Comparison of ENCODE assay signal across 8 mouse cellular contexts in genomic region chr11:3173425-3174318, GRCm38 (mm10). TPM values are rescaled to one million over a fixed set of nuclear protein-coding genes. Genes with fewer than 3 reads are reported as not detected.
DNase-seq lines count a peak whose midpoint lies in the region; ATAC-seq and TF ChIP-seq lines count a peak whose summit lies in the region.
"Not testable (repeated sequence)": the region's sequence is repeated elsewhere in the genome, so short reads cannot be mapped to it uniquely, and the experiment has no call there.

No protein-coding gene starts in this region.

- peak; percentile 46 for ATAC-seq in liver, embryonic 13.5 days (ENCODE audit: low read depth)
- ATAC-seq in midbrain, postnatal 0 days (ENCODE audit: low FRiP score) = peak; percentile 53
- ATAC-seq in stomach, embryonic 16.5 days (ENCODE audit: insufficient read depth, low FRiP score) = peak; percentile 44

- TF ChIP-seq CTCF in midbrain, postnatal 0 days (IDR thresholded peaks at IDR 0.05) = not testable (repeated sequence)

- H3K9ac ChIP-seq in liver, embryonic 13.5 days; midbrain, postnatal 0 days (replicated peaks; ENCODE audit: low read length, poor library complexity, severe bottlenecking); stomach, embryonic 16.5 days (ENCODE audit: low read length): not testable (repeated sequence)

- not testable (repeated sequence) for H3K4me1 ChIP-seq in hindbrain, embryonic 10.5 days (replicated peaks); liver, embryonic 13.5 days (replicated peaks); midbrain, postnatal 0 days (ENCODE audit: insufficient read depth, low read length); stomach, embryonic 16.5 days (ENCODE audit: control insufficient read depth, insufficient read depth, low read length)

- H3K4me3 ChIP-seq in hindbrain, embryonic 10.5 days; liver, embryonic 13.5 days (replicated peaks); midbrain, postnatal 0 days (ENCODE audit: low read depth, low read length); stomach, embryonic 16.5 days (replicated peaks; ENCODE audit: low read length): not testable (repeated sequence)

- not testable (repeated sequence) for H3K4me2 ChIP-seq in liver, embryonic 13.5 days; midbrain, postnatal 0 days (ENCODE audit: low read depth, low read length, poor library complexity, severe bottlenecking); stomach, embryonic 16.5 days (ENCODE audit: low read depth, low read length)

- peak; percentile 61 to 74 for DNase-seq in CD8-positive naive resting alpha-beta T cell, adult 2 months (ENCODE audit: low read depth in 2 of 2, low spot score in 2 of 2)
- DNase-seq in cerebellum, postnatal 25 days = peak; percentile 36 to 56
- DNase-seq in gastrocnemius, adult 18-20 months (ENCODE audit: low spot score) = peak; percentile 81
- peak; percentile 19 for DNase-seq in hindbrain, embryonic 10.5 days (ENCODE audit: low spot score)
- peak; percentile 74 to 76 for DNase-seq in layer of hippocampus, adult 18-20 months (ENCODE audit: low spot score in 2 of 2)
- peak; percentile 29 for DNase-seq in liver, embryonic 13.5 days
- not testable (repeated sequence) for DNase-seq in midbrain, postnatal 0 days (ENCODE audit: low spot score)

- not testable (repeated sequence) for H3K27me3 ChIP-seq in hindbrain, embryonic 10.5 days (ENCODE audit: insufficient read depth, poor library complexity, severe bottlenecking); liver, embryonic 13.5 days; midbrain, postnatal 0 days (ENCODE audit: insufficient read depth, low read length); stomach, embryonic 16.5 days (ENCODE audit: control insufficient read depth, insufficient read depth, low read length)

- H3K27ac ChIP-seq in hindbrain, embryonic 10.5 days; liver, embryonic 13.5 days; midbrain, postnatal 0 days (ENCODE audit: low read depth, low read length); stomach, embryonic 16.5 days (ENCODE audit: low read length): not testable (repeated sequence)

- H3K9me3 ChIP-seq in hindbrain, embryonic 10.5 days = peaks cover 19% of the 10 kb centered on the region
- H3K9me3 ChIP-seq in liver, embryonic 13.5 days (replicated peaks); midbrain, postnatal 0 days (ENCODE audit: low read length); stomach, embryonic 16.5 days (replicated peaks; ENCODE audit: control insufficient read depth, low read length): not testable (repeated sequence)

- 88% methylated on average over 11 of the region's 11 CpGs for WGBS in hindbrain, embryonic 10.5 days
- 70% methylated on average over 11 of the region's 11 CpGs for WGBS in liver, embryonic 13.5 days (ENCODE audit: insufficient replicate concordance)
- WGBS in midbrain, postnatal 0 days = 83% methylated on average over 11 of the region's 11 CpGs
- 82% methylated on average over 11 of the region's 11 CpGs for WGBS in stomach, embryonic 16.5 days

- not testable (repeated sequence) for H3K36me3 ChIP-seq in hindbrain, embryonic 10.5 days; liver, embryonic 13.5 days; midbrain, postnatal 0 days (ENCODE audit: insufficient read depth, low read length); stomach, embryonic 16.5 days (ENCODE audit: control insufficient read depth, insufficient read depth, low read length)

RNA-seq across cellular contexts. Expression of gene Sfi1, which starts 19.6 kb away (rescaled TPM):
- 10 to 100 TPM in 1 of 2 experiments, 1 to 10 TPM in 1; 9.8 to 12.4 TPM for total RNA-seq in gastrocnemius, adult 18-20 months (2021)
- 12.7 and 14.4 TPM in 2 replicates for polyA plus RNA-seq in hindbrain, embryonic 10.5 days (2016; fragmentation: Nextera tagmentation; extraction: Ambion mirVana)
- total RNA-seq in layer of hippocampus, adult 18-20 months (2021) = 10 to 100 TPM; 53.9 to 67.2 TPM
- polyA plus RNA-seq in liver, embryonic 13.5 days (2015; fragmentation: Nextera tagmentation; extraction: Ambion mirVana) = 3.4 and 4.3 TPM in 2 replicates
- total RNA-seq in midbrain, postnatal 0 days (2014; rRNA removed) = 16.3 and 17.6 TPM in 2 replicates
- polyA plus RNA-seq in midbrain, postnatal 0 days (2015; fragmentation: Nextera tagmentation; extraction: Ambion mirVana) = 10.8 and 11.3 TPM in 2 replicates
- polyA plus RNA-seq in stomach, embryonic 16.5 days (2015; fragmentation: Nextera tagmentation; extraction: Ambion mirVana) = 14.6 and 15.3 TPM in 2 replicates

RNA-seq across cellular contexts. Expression of gene Eif4enif1, which starts 28.5 kb away (rescaled TPM):
- 10 to 100 TPM; 32.9 to 38.2 TPM for total RNA-seq in gastrocnemius, adult 18-20 months (2021)
- 48.4 and 58.1 TPM in 2 replicates for polyA plus RNA-seq in hindbrain, embryonic 10.5 days (2016; fragmentation: Nextera tagmentation; extraction: Ambion mirVana)
- 10 to 100 TPM; 61.8 to 75.5 TPM for total RNA-seq in layer of hippocampus, adult 18-20 months (2021)
- 22.0 and 22.3 TPM in 2 replicates for polyA plus RNA-seq in liver, embryonic 13.5 days (2015; fragmentation: Nextera tagmentation; extraction: Ambion mirVana)
- 56.9 and 59.6 TPM in 2 replicates for total RNA-seq in midbrain, postnatal 0 days (2014; rRNA removed)
- 35.9 and 43.3 TPM in 2 replicates for polyA plus RNA-seq in midbrain, postnatal 0 days (2015; fragmentation: Nextera tagmentation; extraction: Ambion mirVana)
- polyA plus RNA-seq in stomach, embryonic 16.5 days (2015; fragmentation: Nextera tagmentation; extraction: Ambion mirVana) = 38.4 and 38.9 TPM in 2 replicates
